Mouse (Mus musculus): ENCODE results near the gene March2. TPM values are rescaled to one million over a fixed set of nuclear protein-coding genes. Genes with fewer than 3 reads are reported as not detected.

March2 gene
- polyA plus RNA-seq, 1 experiment from 2014 or later, result 92.1 TPM

- Histone ChIP-seq H3K4me2 (no peak overlapping the region), H3K4me1 (replicated peaks; ENCODE audit: control insufficient read depth, insufficient read depth, low read length) (no peaks in the 10 kb centered on the region), H3K9ac (ENCODE audit: low read depth, low read length) (no peak overlapping the region), H3K9me3 (ENCODE audit: control insufficient read depth, low read length) (no peaks in the 10 kb centered on the region), H3K36me3 (ENCODE audit: control insufficient read depth, insufficient read depth, low read length) (no peaks in the 10 kb centered on the region), H3K27ac (ENCODE audit: low read depth, low read length) (no peak overlapping the region), H3K4me3 (ENCODE audit: low read depth, low read length) (no peak overlapping the region), H3K27me3 (replicated peaks; ENCODE audit: control insufficient read depth, insufficient read depth, low read length) (no peaks in the 10 kb centered on the region)
- ATAC-seq (replicated peaks; ENCODE audit: low FRiP score), result no peak
- peak; percentile 23 for DNase-seq (ENCODE audit: low spot score)
- WGBS, result 69% methylated on average over 2 of the region's 2 CpGs
Observed at GRCm38 (mm10) chr17:33728396-33728795, 9.9 kb upstream of the March2 start.

- no peaks in the 10 kb centered on the region for H3K36me3 ChIP-seq (ENCODE audit: control insufficient read depth, insufficient read depth, low read length)
- H3K9ac ChIP-seq (ENCODE audit: low read depth, low read length), result no peak overlapping the region
- peaks cover 19% of the 10 kb centered on the region; the same call in 1 of the 2 replicates for H3K4me1 ChIP-seq (replicated peaks; ENCODE audit: control insufficient read depth, insufficient read depth, low read length)
- WGBS, result 90% methylated on average over 7 of the region's 7 CpGs
- H3K27ac ChIP-seq (ENCODE audit: low read depth, low read length), result no peak overlapping the region
- no peaks in the 10 kb centered on the region for H3K9me3 ChIP-seq (ENCODE audit: control insufficient read depth, low read length)
- H3K4me2 ChIP-seq, result no peak overlapping the region
- no peaks in the 10 kb centered on the region for H3K27me3 ChIP-seq (replicated peaks; ENCODE audit: control insufficient read depth, insufficient read depth, low read length)
- no peak overlapping the region for H3K4me3 ChIP-seq (ENCODE audit: low read depth, low read length)
- no peak for DNase-seq (ENCODE audit: low spot score)
- ATAC-seq (replicated peaks; ENCODE audit: low FRiP score), result no peak
Observed at GRCm38 (mm10) chr17:33719736-33720378, 1.4 kb upstream of the March2 start.

GRCm38 (mm10) chr17:33718944-33719725 lies 665 bp upstream of the March2 start:
- no peak overlapping the region for H3K4me3 ChIP-seq (ENCODE audit: low read depth, low read length)
- peak overlapping the region; percentile 5; the same call in 1 of the 2 replicates for H3K4me2 ChIP-seq
- H3K36me3 ChIP-seq (ENCODE audit: control insufficient read depth, insufficient read depth, low read length), result no peaks in the 10 kb centered on the region
- 43% methylated on average over 10 of the region's 10 CpGs for WGBS
- H3K9ac ChIP-seq (ENCODE audit: low read depth, low read length), result no peak overlapping the region
- H3K27me3 ChIP-seq (replicated peaks; ENCODE audit: control insufficient read depth, insufficient read depth, low read length), result no peaks in the 10 kb centered on the region
- DNase-seq (ENCODE audit: low spot score), result no peak
- H3K9me3 ChIP-seq (ENCODE audit: control insufficient read depth, low read length), result no peaks in the 10 kb centered on the region
- no peak overlapping the region for H3K27ac ChIP-seq (ENCODE audit: low read depth, low read length)
- peaks cover 26% of the 10 kb centered on the region for H3K4me1 ChIP-seq (replicated peaks; ENCODE audit: control insufficient read depth, insufficient read depth, low read length)
- ATAC-seq (replicated peaks; ENCODE audit: low FRiP score), result no peak

GRCm38 (mm10) chr17:33717982-33718381 lies 488 bp downstream of the March2 start:
- WGBS, result 5% methylated on average over 8 of the region's 8 CpGs
- Histone ChIP-seq H3K9ac (ENCODE audit: low read depth, low read length) (peak overlapping the region; percentile 90), H3K4me1 (replicated peaks; ENCODE audit: control insufficient read depth, insufficient read depth, low read length) (peaks cover 31% of the 10 kb centered on the region), H3K27ac (ENCODE audit: low read depth, low read length) (peak overlapping the region; percentile 75), H3K9me3 (ENCODE audit: control insufficient read depth, low read length) (no peaks in the 10 kb centered on the region), H3K36me3 (ENCODE audit: control insufficient read depth, insufficient read depth, low read length) (no peaks in the 10 kb centered on the region), H3K27me3 (replicated peaks; ENCODE audit: control insufficient read depth, insufficient read depth, low read length) (no peaks in the 10 kb centered on the region), H3K4me3 (ENCODE audit: low read depth, low read length) (peak overlapping the region; percentile 84), H3K4me2 (peak overlapping the region; percentile 83)
- no peak for DNase-seq (ENCODE audit: low spot score)
- ATAC-seq (replicated peaks; ENCODE audit: low FRiP score), result no peak

- no peak for DNase-seq (ENCODE audit: low spot score)
- Histone ChIP-seq H3K4me3 (ENCODE audit: low read depth, low read length) (peak overlapping the region; percentile 84), H3K27ac (ENCODE audit: low read depth, low read length) (peak overlapping the region; percentile 21; the same call in 1 of the 2 replicates), H3K4me2 (peak overlapping the region; percentile 83), H3K9ac (ENCODE audit: low read depth, low read length) (peak overlapping the region; percentile 38), H3K27me3 (replicated peaks; ENCODE audit: control insufficient read depth, insufficient read depth, low read length) (no peaks in the 10 kb centered on the region), H3K4me1 (replicated peaks; ENCODE audit: control insufficient read depth, insufficient read depth, low read length) (peaks cover 36% of the 10 kb centered on the region), H3K9me3 (ENCODE audit: control insufficient read depth, low read length) (no peaks in the 10 kb centered on the region), H3K36me3 (ENCODE audit: control insufficient read depth, insufficient read depth, low read length) (no peaks in the 10 kb centered on the region)
- ATAC-seq (replicated peaks; ENCODE audit: low FRiP score), result no peak
- 92% methylated on average over 1 of the region's 1 CpGs for WGBS
Observed at GRCm38 (mm10) chr17:33717246-33717645, 1.2 kb downstream of the March2 start.

GRCm38 (mm10) chr17:33714779-33715178 lies 3.7 kb downstream of the March2 start:
- H3K4me1 ChIP-seq (replicated peaks; ENCODE audit: control insufficient read depth, insufficient read depth, low read length), result peaks cover 40% of the 10 kb centered on the region
- peak overlapping the region; percentile 54 for H3K9ac ChIP-seq (ENCODE audit: low read depth, low read length)
- WGBS, result 44% methylated on average over 1 of the region's 1 CpGs
- H3K4me3 ChIP-seq (ENCODE audit: low read depth, low read length), result 0 out of 2 replicates have a peak overlapping the region, but pooled peaks have one; percentile 15
- DNase-seq (ENCODE audit: low spot score) (no peak), ATAC-seq (replicated peaks; ENCODE audit: low FRiP score) (peak; percentile 58)
- H3K9me3 ChIP-seq (ENCODE audit: control insufficient read depth, low read length), result no peaks in the 10 kb centered on the region
- H3K27me3 ChIP-seq (replicated peaks; ENCODE audit: control insufficient read depth, insufficient read depth, low read length), result no peaks in the 10 kb centered on the region
- peak overlapping the region; percentile 58 for H3K4me2 ChIP-seq
- peaks cover 7% of the 10 kb centered on the region; the same call in 1 of the 2 replicates for H3K36me3 ChIP-seq (ENCODE audit: control insufficient read depth, insufficient read depth, low read length)
- H3K27ac ChIP-seq (ENCODE audit: low read depth, low read length), result peak overlapping the region; percentile 74

GRCm38 (mm10) chr17:33713271-33713670 lies 5.2 kb downstream of the March2 start:
- Histone ChIP-seq H3K27ac (ENCODE audit: low read depth, low read length) (peak overlapping the region; percentile 74), H3K4me3 (ENCODE audit: low read depth, low read length) (peak overlapping the region; percentile 45), H3K4me1 (replicated peaks; ENCODE audit: control insufficient read depth, insufficient read depth, low read length) (peaks cover 40% of the 10 kb centered on the region), H3K27me3 (replicated peaks; ENCODE audit: control insufficient read depth, insufficient read depth, low read length) (no peaks in the 10 kb centered on the region), H3K36me3 (ENCODE audit: control insufficient read depth, insufficient read depth, low read length) (peaks cover 19% of the 10 kb centered on the region), H3K9ac (ENCODE audit: low read depth, low read length) (peak overlapping the region; percentile 64), H3K4me2 (peak overlapping the region; percentile 58), H3K9me3 (ENCODE audit: control insufficient read depth, low read length) (no peaks in the 10 kb centered on the region)
- DNase-seq (ENCODE audit: low spot score) (peak; percentile 39), ATAC-seq (replicated peaks; ENCODE audit: low FRiP score) (peak; percentile 92)
- WGBS, result 24% methylated on average over 5 of the region's 5 CpGs

- no peak for DNase-seq (ENCODE audit: low spot score)
- H3K36me3 ChIP-seq (ENCODE audit: control insufficient read depth, insufficient read depth, low read length), result peaks cover 24% of the 10 kb centered on the region
- no peaks in the 10 kb centered on the region for H3K9me3 ChIP-seq (ENCODE audit: control insufficient read depth, low read length)
- 91% methylated on average over 3 of the region's 3 CpGs for WGBS
- 0 out of 2 replicates have a peak overlapping the region, but pooled peaks have one; percentile 12 for H3K9ac ChIP-seq (ENCODE audit: low read depth, low read length)
- peaks cover 21% of the 10 kb centered on the region for H3K4me1 ChIP-seq (replicated peaks; ENCODE audit: control insufficient read depth, insufficient read depth, low read length)
- no peak overlapping the region for H3K27ac ChIP-seq (ENCODE audit: low read depth, low read length)
- H3K4me3 ChIP-seq (ENCODE audit: low read depth, low read length), result no peak overlapping the region
- H3K4me2 ChIP-seq, result no peak overlapping the region
- no peak for ATAC-seq (replicated peaks; ENCODE audit: low FRiP score)
- no peaks in the 10 kb centered on the region for H3K27me3 ChIP-seq (replicated peaks; ENCODE audit: control insufficient read depth, insufficient read depth, low read length)
Observed at GRCm38 (mm10) chr17:33709834-33710233, 8.6 kb downstream of the March2 start.
